Mouse (Mus musculus) heart, embryonic 13.5 days (tissue): ENCODE results near the gene Polr3c. TPM values are rescaled to one million over a fixed set of nuclear protein-coding genes. Genes with fewer than 3 reads are reported as not detected.
A peak's percentile ranks its signal among the peaks of the same experiment; 100 is the strongest.

ENCODE experiments used
- ATAC-seq: fragments of 200-750 bp; cut with Nextera tagmentation; 2 replicates; pipeline ENCODE4 v1.8.0; 2017; ENCODE audit warnings: moderate TSS enrichment; ENCODE audit not compliant: insufficient number of reproducible peaks, low FRiP score, low TSS enrichment; ENCODE audit errors: extremely low read depth
- H3K27ac ChIP-seq: fragments of 300-500 bp; sonication (generic); replicated peaks from 2 replicates; pipeline ENCODE4 v1.5.1; 2015; ENCODE audit warnings: moderate library complexity, mild to moderate bottlenecking, inconsistent platforms
- H3K27me3 ChIP-seq: fragments of 300-500 bp; sonication (generic); replicated peaks from 2 replicates; pipeline ENCODE4 v1.6.1; 2015; ENCODE audit warnings: mild to moderate bottlenecking, inconsistent platforms
- H3K36me3 ChIP-seq: fragments of 300-500 bp; sonication (generic); 2 replicates; pipeline ENCODE4 v1.6.1; 2015; ENCODE audit warnings: mild to moderate bottlenecking, inconsistent platforms
- H3K4me1 ChIP-seq: fragments of 300-500 bp; sonication (generic); 2 replicates; pipeline ENCODE4 v1.6.1; 2015; ENCODE audit warnings: inconsistent platforms
- H3K4me2 ChIP-seq: fragments of 300-500 bp; sonication (generic); 2 replicates; pipeline ENCODE4 v1.6.1; 2015; ENCODE audit warnings: inconsistent platforms, mild to moderate bottlenecking, moderate library complexity
- H3K4me3 ChIP-seq: fragments of 300-500 bp; sonication (generic); 2 replicates; pipeline ENCODE4 v1.5.1; 2015; ENCODE audit warnings: moderate library complexity, mild to moderate bottlenecking, inconsistent platforms
- H3K9ac ChIP-seq: fragments of 300-500 bp; sonication (generic); 2 replicates; pipeline ENCODE4 v1.6.1; 2015; ENCODE audit warnings: inconsistent platforms, mild to moderate bottlenecking, moderate library complexity
- H3K9me3 ChIP-seq: fragments of 300-500 bp; sonication (generic); 2 replicates; pipeline ENCODE4 v1.6.1; 2016; ENCODE audit warnings: inconsistent platforms
- WGBS: fragments of 180-500 bp; shearing (Covaris S2); methylation state at CpG from one replicate; pipeline ENCODE4 v1.1.7; 2015; ENCODE audit warnings: mixed read lengths; 5-methylcytosine and 5-hydroxymethylcytosine counted together
- polyA plus RNA-seq: library from polyadenylated mRNA; unstranded; fragments of >200 nt; fragmentation: Nextera tagmentation; extraction: Ambion mirVana; gene quantifications from 2 replicates; pipeline ENCODE4 v1.2.1, GENCODE M21; 2015

The Polr3c gene
- polyA plus RNA-seq, 1 experiment from 2014 or later, result 25.2 TPM

GRCm38 (mm10) chr3:96707903-96708683 is 19.3 kb downstream of the Polr3c start, which contains the start of gene Nudt17:
Nudt17 (minus strand) TSS chr3:96708562.
- ATAC-seq, result peak; percentile 64; the same call in 1 of the 2 replicates
- WGBS, result 5% methylated on average over 42 of the region's 42 CpGs
- no peak within 1 kb of the TSS for H3K27ac ChIP-seq
- peak within 1 kb of the TSS; percentile 86 for H3K4me2 ChIP-seq
- H3K9me3 ChIP-seq, result no peaks in the 10 kb centered on the region
- H3K27me3 ChIP-seq, result peaks cover 7% of the 10 kb centered on the region; the same call in 1 of the 2 replicates
- H3K9ac ChIP-seq, result peak within 1 kb of the TSS; percentile 83
- peaks cover 62% of the 10 kb centered on the region for H3K36me3 ChIP-seq
- H3K4me3 ChIP-seq, result peak within 1 kb of the TSS; percentile 56
- H3K4me1 ChIP-seq, result peaks cover 10% of the 10 kb centered on the region

GRCm38 (mm10) chr3:96706984-96707383 is 20.4 kb downstream of the Polr3c start:
- no peak overlapping the region for H3K4me2 ChIP-seq
- H3K4me1 ChIP-seq, result peaks cover 10% of the 10 kb centered on the region
- H3K9me3 ChIP-seq, result no peaks in the 10 kb centered on the region
- WGBS, result 59% methylated on average over 7 of the region's 7 CpGs
- no peak overlapping the region for H3K27ac ChIP-seq
- H3K27me3 ChIP-seq, result peaks cover 7% of the 10 kb centered on the region; the same call in 1 of the 2 replicates
- H3K36me3 ChIP-seq, result peaks cover 61% of the 10 kb centered on the region
- no peak overlapping the region for H3K9ac ChIP-seq
- no peak for ATAC-seq
- no peak overlapping the region for H3K4me3 ChIP-seq

GRCm38 (mm10) chr3:96706217-96706616 is 21.2 kb downstream of the Polr3c start:
- Histone ChIP-seq H3K4me1 (peaks cover 10% of the 10 kb centered on the region), H3K27ac (no peak overlapping the region), H3K4me2 (no peak overlapping the region), H3K27me3 (peaks cover 7% of the 10 kb centered on the region; the same call in 1 of the 2 replicates), H3K9me3 (no peaks in the 10 kb centered on the region), H3K36me3 (peaks cover 61% of the 10 kb centered on the region), H3K9ac (no peak overlapping the region), H3K4me3 (no peak overlapping the region)
- WGBS, result 83% methylated on average over 11 of the region's 11 CpGs
- ATAC-seq, result no peak

GRCm38 (mm10) chr3:96704778-96705177 is 22.6 kb downstream of the Polr3c start:
- peaks cover 10% of the 10 kb centered on the region for H3K4me1 ChIP-seq
- H3K9ac ChIP-seq, result no peak overlapping the region
- 54% methylated on average over 11 of the region's 11 CpGs for WGBS

GRCm38 (mm10) chr3:96701003-96701402 is 26.4 kb downstream of the Polr3c start:
- no peak for ATAC-seq
- Histone ChIP-seq H3K4me3 (no peak overlapping the region), H3K27me3 (no peaks in the 10 kb centered on the region), H3K27ac (no peak overlapping the region), H3K36me3 (peaks cover 66% of the 10 kb centered on the region), H3K4me1 (peaks cover 16% of the 10 kb centered on the region), H3K4me2 (no peak overlapping the region), H3K9me3 (no peaks in the 10 kb centered on the region), H3K9ac (no peak overlapping the region)
- WGBS, result 87% methylated on average over 4 of the region's 4 CpGs

More at GRCm38 (mm10) chr3:96704778-96705177, 22.6 kb downstream of the Polr3c start:
- no peak overlapping the region for H3K4me2 ChIP-seq
- no peak overlapping the region for H3K4me3 ChIP-seq
- H3K27ac ChIP-seq, result no peak overlapping the region
- ATAC-seq, result no peak
- no peaks in the 10 kb centered on the region for H3K9me3 ChIP-seq
- H3K27me3 ChIP-seq, result peaks cover 7% of the 10 kb centered on the region; the same call in 1 of the 2 replicates
- H3K36me3 ChIP-seq, result peaks cover 61% of the 10 kb centered on the region

GRCm38 (mm10) chr3:96700376-96700775 is 27.1 kb downstream of the Polr3c start:
- Histone ChIP-seq H3K4me1 (peaks cover 23% of the 10 kb centered on the region), H3K9me3 (no peaks in the 10 kb centered on the region), H3K36me3 (peaks cover 62% of the 10 kb centered on the region), H3K4me2 (no peak overlapping the region), H3K27me3 (no peaks in the 10 kb centered on the region), H3K27ac (no peak overlapping the region), H3K4me3 (no peak overlapping the region), H3K9ac (no peak overlapping the region)
- 49% methylated on average over 7 of the region's 7 CpGs for WGBS
- ATAC-seq, result no peak

- Histone ChIP-seq H3K4me1 (peaks cover 30% of the 10 kb centered on the region), H3K9ac (peak overlapping the region; percentile 44), H3K4me3 (no peak overlapping the region; the same call in 1 of the 2 replicates), H3K9me3 (no peaks in the 10 kb centered on the region), H3K4me2 (0 out of 2 replicates have a peak overlapping the region, but pooled peaks have one; percentile 1), H3K27ac (no peak overlapping the region), H3K27me3 (no peaks in the 10 kb centered on the region), H3K36me3 (peaks cover 49% of the 10 kb centered on the region)
- no peak for ATAC-seq
- WGBS, result 42% methylated on average over 19 of the region's 19 CpGs
Measured at GRCm38 (mm10) chr3:96698993-96699690, 28.3 kb downstream of the Polr3c start.

DNA sequence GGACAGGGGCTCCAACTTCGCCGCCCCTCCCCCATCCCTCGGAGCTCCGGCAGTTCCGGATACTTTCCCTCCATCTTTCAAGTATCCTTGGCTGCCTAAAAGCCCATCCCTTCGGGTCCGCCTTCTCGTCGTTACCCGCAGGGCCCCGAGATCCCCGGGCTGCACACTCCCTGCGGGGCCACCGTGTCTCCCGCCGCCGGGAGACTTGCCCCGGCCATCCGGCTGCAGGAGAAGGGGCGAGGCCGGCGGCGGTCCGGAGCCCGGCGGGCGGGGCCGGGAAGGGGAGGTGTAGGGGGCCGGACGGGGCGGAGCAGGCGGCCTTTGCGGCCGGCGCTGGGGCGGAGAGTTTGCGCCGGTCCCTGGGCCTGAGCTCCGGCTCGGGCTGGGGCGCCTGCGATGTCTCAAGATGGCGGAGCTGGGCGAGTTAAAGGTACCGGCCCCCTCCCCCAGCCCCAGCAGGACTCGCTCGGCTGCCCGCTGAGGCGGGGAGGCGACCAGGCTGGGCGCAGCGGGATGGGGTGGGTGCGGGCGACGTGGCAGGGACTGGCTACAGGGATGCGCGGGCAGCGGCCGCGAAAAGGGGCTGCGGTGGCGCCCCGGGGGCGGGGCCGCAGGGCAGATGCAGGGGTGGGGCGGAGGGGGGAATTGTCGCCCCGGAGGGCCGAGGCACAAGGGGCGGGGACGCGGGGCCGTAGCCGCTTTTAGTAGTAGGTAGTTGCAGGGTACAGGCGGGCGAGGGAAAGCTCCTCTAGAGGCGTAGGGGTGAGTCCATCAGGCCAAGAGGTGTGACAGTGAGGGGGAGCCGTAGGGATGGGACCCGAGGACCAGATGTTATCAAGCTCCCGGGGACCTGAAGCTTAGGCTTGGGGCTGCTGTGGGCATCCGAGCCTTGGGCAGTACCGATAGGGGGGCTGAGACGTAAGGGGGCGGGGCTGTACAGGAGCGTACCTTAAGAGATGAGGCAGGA is 30.4 kb downstream of the Polr3c start:
- WGBS, result under 1% methylated on average over 78 of the region's 85 CpGs
- peaks cover 33% of the 10 kb centered on the region for H3K4me1 ChIP-seq
- peak overlapping the region; percentile 86 for H3K4me2 ChIP-seq
- H3K9ac ChIP-seq, result peak overlapping the region; percentile 91
- H3K27me3 ChIP-seq, result no peaks in the 10 kb centered on the region
- H3K36me3 ChIP-seq, result peaks cover 29% of the 10 kb centered on the region
- peak; percentile 91 for ATAC-seq
- H3K27ac ChIP-seq, result peak overlapping the region; percentile 93
- no peaks in the 10 kb centered on the region for H3K9me3 ChIP-seq
- peak overlapping the region; percentile 85 for H3K4me3 ChIP-seq

GRCm38 (mm10) chr3:96696198-96696765 is 31.1 kb downstream of the Polr3c start, which contains the start of gene Pias3:
Pias3 (plus strand) TSS chr3:96696384.
- H3K36me3 ChIP-seq, result peaks cover 21% of the 10 kb centered on the region
- H3K9me3 ChIP-seq, result no peaks in the 10 kb centered on the region
- peak within 1 kb of the TSS; percentile 91 for H3K9ac ChIP-seq
- no peaks in the 10 kb centered on the region for H3K27me3 ChIP-seq
- H3K4me3 ChIP-seq, result peak within 1 kb of the TSS; percentile 85
- H3K4me2 ChIP-seq, result peak within 1 kb of the TSS; percentile 86
- peak within 1 kb of the TSS; percentile 93 for H3K27ac ChIP-seq
- under 1% methylated on average over 35 of the region's 35 CpGs for WGBS
- peaks cover 33% of the 10 kb centered on the region for H3K4me1 ChIP-seq
- peak; percentile 74 for ATAC-seq

GRCm38 (mm10) chr3:96693579-96693978 is 33.8 kb downstream of the Polr3c start:
- Histone ChIP-seq H3K9me3 (no peaks in the 10 kb centered on the region), H3K4me3 (no peak overlapping the region), H3K4me2 (no peak overlapping the region), H3K4me1 (peaks cover 27% of the 10 kb centered on the region), H3K36me3 (no peaks in the 10 kb centered on the region), H3K27ac (no peak overlapping the region), H3K9ac (no peak overlapping the region), H3K27me3 (peaks cover 15% of the 10 kb centered on the region)
- no peak for ATAC-seq
- 76% methylated on average over 1 of the region's 1 CpGs for WGBS
